Comparison of ENCODE assay signal across 26 mouse cellular contexts in genomic region chr17:75331421-75331951, GRCm38 (mm10).
"Had no signal": no experiment of that assay in that cellular context is flagged by ENCODE, and none has a peak within 500 bp of the region (broad histone marks: within the 10 kb centered on the region; RNA-seq: fewer than 3 reads in every experiment).

No protein-coding gene starts in this region.

- H3K36me3 ChIP-seq: heart, embryonic 15.5 days; hindbrain, embryonic 13.5 days; hindbrain, embryonic 15.5 days had no signal

- H3K27me3 ChIP-seq: heart, embryonic 13.5 days; heart, embryonic 15.5 days; hindbrain, embryonic 13.5 days; hindbrain, embryonic 15.5 days; kidney, embryonic 15.5 days; limb, embryonic 13.5 days; limb, embryonic 15.5 days had no signal

- H3K9me3 ChIP-seq: heart, embryonic 13.5 days; heart, embryonic 15.5 days; hindbrain, embryonic 13.5 days; hindbrain, embryonic 15.5 days; kidney, embryonic 15.5 days; limb, embryonic 13.5 days; limb, embryonic 15.5 days had no signal

- H3K4me1 ChIP-seq: heart, embryonic 13.5 days; heart, embryonic 15.5 days; hindbrain, embryonic 13.5 days; hindbrain, embryonic 15.5 days; kidney, embryonic 15.5 days had no signal

- DNase-seq: gastrocnemius, postnatal 14 days; gastrocnemius, postnatal 36 days; heart, adult 2 months; heart, postnatal 14 days; heart, postnatal 36 days; kidney, adult 11 months; kidney, adult 2 months; kidney, adult 9 months; kidney, postnatal 14 days; kidney, postnatal 36 days; layer of hippocampus, adult 9-11 months; layer of hippocampus, postnatal 36 days; left cerebral cortex, postnatal 4 days had no signal

- H3K9ac ChIP-seq: heart, embryonic 13.5 days; heart, embryonic 15.5 days; hindbrain, embryonic 13.5 days; hindbrain, embryonic 15.5 days; kidney, embryonic 15.5 days; limb, embryonic 13.5 days; limb, embryonic 15.5 days; liver, embryonic 14.5 days had no signal

- ATAC-seq: hindbrain, postnatal 0 days; intestine, embryonic 16.5 days had no signal

- H3K4me2 ChIP-seq: heart, embryonic 11.5 days; heart, embryonic 13.5 days; heart, embryonic 15.5 days; hindbrain, embryonic 13.5 days; hindbrain, embryonic 15.5 days; kidney, embryonic 15.5 days; limb, embryonic 13.5 days; limb, embryonic 15.5 days; liver, embryonic 11.5 days had no signal

- H3K27ac ChIP-seq: heart, adult 2 months; heart, embryonic 13.5 days; heart, embryonic 15.5 days; hindbrain, embryonic 13.5 days; hindbrain, embryonic 15.5 days; hindbrain, postnatal 0 days; kidney, embryonic 15.5 days; kidney, postnatal 0 days; limb, embryonic 13.5 days; limb, embryonic 15.5 days; liver, embryonic 14.5 days had no signal

- H3K4me3 ChIP-seq: heart, adult 2 months; heart, embryonic 13.5 days; heart, embryonic 15.5 days; hindbrain, embryonic 13.5 days; hindbrain, embryonic 15.5 days; kidney, embryonic 15.5 days; limb, embryonic 13.5 days; limb, embryonic 15.5 days had no signal
